Mouse (Mus musculus) gonadal fat pad, adult 2 months (tissue): ENCODE measurements around the gene Klhl30. TPM values are rescaled to one million over a fixed set of nuclear protein-coding genes. Genes with fewer than 3 reads are reported as not detected.

Experiments used
- DNase-seq: peaks from one replicate; pipeline ENCODE4 v3.0.0-alpha.2; 2012; ENCODE audit warnings: low read depth
- polyA plus RNA-seq: library from polyadenylated mRNA; depleted of rRNA; stranded (reverse); fragments of >200 nt; gene quantifications from 2 replicates; pipeline ENCODE4 v1.2.3, GENCODE M21; 2012

The Klhl30 gene
- polyA plus RNA-seq, 1 experiment, result 0.47 TPM

DNA sequence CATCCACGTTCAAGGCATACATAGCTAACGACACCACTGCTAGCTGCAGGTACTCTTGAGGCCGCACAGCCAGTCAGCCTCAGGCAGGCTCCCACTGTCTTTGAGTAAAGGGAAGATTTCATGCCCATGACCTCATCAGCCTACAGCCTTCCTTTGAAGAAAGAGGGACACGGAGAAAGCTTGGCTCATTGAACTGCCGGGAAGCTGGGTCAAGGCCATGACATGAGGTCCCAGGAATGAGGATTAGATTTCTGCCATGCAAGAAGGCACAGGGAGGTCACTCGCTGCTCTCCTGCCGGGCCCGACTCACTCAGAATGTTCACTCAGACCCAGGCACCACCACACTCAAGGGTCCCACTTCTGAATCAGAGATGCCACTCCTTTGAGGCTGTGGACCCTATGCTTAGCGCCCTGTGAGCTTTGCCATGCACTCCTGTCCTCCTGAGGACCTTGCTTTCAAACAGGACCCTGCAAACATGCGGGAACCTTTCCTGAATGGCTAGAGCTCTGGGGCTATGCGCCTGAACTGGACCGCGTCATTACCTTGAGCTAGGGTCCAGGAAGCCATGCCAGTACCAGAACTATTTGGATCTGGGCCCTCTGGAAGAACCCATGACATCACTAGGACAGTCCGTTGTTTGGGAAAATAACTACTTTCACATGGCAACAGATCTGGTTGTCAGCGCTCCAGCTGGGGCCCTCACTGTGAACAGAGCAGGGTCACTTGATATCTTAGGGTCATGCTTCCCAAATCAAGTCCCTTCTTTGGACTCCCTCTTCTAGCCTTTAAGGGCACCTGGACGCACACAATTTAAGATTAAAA, 14.2 kb downstream of the Klhl30 start:
- DNase-seq, result no peak

DNA sequence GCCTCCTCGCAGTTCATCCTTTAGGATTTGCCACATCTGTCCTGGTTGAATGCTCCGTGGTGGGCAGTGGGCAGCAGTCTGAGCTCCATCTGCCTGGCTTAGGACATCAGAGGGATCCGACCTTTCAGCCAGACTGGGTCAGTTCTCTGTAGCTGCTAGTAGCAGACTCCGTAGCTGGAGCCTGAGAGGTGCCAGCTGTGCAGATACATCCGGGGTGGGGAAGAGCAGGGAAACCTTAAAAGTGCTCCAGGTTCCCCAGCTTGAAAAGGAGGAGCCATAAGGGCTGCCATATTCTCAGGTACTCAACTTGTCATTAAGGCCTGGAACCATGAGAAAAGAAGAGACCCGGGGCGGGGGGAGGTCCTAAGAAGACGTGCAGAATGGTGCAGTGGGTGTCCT, 15.0 kb downstream of the Klhl30 start:
- no peak for DNase-seq

DNA sequence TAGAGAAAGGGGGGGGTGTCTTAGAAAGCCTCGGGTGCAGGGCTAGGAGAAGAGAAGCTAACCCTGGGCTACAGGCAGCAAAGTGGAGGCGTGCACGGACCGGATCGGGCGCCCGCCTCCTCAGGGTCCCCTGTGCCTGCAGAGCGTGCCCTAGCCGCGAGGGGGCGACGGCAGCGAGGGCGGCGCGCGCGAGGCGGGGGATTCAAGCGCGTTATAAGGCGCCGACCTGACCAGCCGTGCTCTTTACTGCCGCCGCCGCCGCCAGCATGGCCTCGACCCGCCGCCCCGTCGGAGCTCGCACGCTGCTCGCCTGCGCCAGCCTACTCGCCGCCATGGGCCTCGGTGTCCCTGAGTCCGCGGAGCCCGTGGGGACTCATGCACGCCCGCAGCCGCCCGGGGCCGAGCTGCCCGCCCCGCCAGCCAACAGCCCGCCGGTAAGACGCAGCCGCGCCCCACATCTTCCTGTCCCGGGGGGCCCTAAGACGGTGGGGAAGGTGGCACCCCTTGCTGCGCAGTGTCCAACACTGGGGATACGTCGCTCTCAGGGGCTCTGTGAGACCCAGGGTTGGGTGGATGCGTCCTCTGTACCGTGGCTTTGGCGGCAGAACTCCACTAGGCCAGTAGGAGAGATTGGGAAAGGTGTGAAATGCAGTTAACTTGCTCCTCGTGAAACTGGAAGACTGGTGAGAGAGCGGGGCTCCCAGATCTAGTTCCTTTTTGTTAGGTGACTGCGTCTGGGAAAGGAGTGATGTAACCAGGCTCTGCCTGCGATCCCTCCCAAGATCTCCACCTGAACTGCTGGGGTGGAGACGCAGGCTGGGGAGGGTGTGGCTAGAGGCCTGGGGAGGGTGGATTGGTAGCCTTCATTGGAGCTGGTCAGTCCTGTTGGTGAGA, 15.6 kb downstream of the Klhl30 start, which contains the start of gene Erfe:
Erfe (plus strand) TSS at position 216 of the 894 bp plus-strand sequence.
- DNase-seq, result peak; percentile 13

DNA sequence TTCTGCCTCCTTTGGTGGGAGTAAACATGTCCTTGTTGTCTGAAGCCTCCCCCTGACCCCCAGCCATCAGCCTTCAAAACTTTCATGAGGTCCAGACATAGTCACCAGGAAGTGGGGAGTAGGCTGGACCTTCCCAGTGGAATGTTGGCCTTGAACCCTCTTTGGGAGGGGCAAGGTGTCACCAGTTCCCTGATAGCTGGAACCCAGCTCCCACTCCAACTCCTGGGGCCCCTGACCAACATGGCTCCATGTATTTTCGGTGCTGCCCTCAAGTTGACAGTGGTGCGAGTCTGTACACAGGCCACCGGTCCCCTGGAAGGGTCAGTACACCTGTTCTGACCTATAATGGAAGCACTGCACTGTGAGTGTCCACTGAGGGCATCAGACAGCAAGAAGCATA, 16.5 kb downstream of the Klhl30 start:
- no peak for DNase-seq

DNA sequence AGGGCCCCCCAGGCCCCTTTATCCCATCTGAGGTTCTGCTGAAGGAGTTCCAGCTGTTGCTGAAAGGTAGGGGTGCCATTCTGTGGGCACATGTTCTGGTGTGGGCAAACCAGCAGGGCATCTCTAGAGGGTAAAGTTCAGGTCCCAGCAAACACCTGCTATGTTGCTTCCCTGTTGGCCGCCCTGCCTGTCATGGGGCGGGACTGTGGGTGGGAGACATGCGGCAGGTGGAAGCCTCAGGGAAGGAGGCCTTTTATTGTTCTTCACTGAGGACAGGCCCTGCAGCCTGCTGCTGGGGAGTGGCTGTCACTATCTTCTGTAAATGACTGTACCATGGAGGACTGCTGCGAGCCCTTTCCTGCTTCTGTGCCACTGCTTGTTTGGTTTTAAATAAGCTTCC, 18.6 kb downstream of the Klhl30 start:
- DNase-seq, result no peak

DNA sequence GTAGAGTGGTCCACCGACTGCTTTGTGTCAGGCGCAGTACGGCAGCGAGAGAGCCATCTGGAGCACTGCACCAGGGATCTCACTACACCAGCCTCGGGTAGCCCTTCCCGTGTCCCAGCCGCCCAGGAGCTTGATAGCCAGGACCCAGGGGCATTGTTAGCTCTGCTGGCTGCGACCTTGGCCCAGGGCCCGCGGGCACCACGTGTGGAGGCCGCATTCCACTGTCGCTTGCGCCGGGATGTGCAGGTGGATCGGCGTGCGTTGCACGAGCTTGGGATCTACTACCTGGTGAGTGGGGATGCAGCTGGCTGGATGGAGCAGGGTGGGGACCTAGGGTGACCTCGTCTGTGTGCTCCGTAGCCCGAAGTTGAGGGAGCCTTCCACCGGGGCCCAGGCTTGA, 19.2 kb downstream of the Klhl30 start:
- DNase-seq, result no peak

DNA sequence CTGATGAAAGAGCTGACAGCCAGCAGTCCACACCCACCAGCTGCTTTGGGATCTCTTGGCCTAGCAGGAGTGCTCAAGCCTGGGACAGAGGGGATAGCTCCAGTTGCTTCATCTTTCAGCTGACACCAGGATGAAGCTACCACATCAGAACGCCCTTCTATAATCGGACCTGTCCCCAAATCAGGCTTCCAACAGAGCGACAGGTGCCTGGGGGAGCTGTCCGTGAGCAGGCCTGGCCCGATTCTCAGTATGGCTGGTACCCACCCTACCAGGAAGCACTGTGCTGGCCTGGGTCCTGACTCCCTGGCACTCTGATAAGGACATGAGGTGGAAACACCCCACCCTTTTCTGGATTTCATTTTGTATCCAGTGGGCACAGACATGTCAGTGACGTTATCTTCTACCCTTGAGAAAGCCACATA, 22.6 kb downstream of the Klhl30 start:
- no peak for DNase-seq

DNA sequence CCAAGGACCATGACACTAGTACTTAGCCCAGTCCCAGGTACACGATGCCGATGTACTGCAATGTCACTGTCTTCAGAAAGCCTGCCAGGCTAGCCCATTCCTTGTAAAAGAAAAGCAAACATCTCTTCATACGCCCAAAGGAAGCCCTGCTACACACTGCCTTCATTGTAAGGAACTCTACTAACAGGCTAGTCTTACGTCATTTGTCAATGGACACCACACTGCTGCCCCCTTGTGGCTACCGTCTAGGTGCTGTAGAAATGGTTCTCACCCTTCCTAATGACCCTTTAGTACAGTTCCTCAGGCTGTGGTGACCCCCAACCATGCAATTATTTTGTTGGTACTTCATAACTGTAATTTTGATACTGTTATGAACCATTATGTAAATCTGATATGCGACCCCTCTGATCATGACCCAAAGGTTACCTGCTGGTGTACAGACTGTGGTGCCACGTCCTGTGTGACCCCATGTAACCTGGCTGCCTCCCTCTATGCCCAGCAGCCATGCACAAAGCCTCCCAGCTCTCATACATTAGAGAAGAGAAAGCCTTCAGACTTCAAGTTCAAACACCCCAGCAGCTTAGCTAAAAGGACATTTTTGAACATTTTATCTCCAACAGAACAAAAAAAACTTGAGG, 29.8 kb downstream of the Klhl30 start:
- no peak for DNase-seq

DNA sequence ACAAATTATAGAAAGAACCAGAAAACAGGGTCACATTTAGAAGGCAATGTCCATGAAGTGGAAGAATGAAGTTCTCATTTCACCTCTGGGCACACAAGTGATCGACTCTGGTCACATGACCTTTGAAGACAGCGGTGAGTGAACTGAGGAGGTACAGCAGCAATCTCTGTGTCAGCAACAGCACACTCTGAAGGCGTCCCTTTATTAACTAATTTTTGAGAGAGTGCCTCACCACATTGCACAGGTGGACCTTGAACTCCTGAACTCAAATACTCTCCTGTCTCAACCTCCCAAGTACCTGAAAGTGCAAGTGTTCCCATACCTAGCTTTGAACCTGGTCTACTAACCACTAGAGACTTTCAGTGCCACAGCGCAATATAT, 30.3 kb downstream of the Klhl30 start:
- no peak for DNase-seq

DNA sequence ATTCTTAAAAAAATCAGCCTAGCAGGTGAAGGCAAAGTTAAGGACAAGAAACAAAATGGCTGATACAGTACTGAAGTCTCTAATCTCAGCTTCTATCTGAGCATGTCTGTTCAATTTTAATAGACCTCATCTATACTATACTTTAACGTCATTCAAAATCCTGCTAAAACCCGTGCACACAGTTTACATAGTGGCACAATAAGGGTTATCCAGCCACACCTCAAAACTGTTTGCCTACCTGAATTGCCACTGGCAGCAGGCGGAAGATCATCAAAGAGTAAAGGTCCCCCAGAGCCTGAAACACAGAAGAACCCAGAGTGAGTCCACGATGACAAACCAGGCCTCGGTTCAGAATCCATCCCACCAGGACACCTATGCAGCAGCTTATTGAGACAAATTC, 39.6 kb downstream of the Klhl30 start:
- DNase-seq, result no peak

DNA sequence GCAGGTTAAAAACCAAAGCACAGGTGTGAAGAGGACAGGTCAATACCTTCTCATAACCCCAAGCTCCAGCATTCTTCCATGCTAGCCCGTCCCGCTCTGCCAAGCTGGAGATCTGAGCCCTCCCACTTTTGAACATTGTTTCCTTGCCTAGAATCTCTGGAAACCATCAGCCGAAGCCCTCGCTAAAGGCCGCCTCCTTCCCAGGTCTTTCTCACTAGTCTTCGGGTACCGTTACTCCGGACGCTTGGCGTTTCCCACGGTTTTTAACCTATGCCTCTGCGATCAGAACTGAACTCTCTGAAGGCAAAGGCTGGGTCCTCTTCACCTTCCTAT, 47.1 kb downstream of the Klhl30 start:
- no peak for DNase-seq

DNA sequence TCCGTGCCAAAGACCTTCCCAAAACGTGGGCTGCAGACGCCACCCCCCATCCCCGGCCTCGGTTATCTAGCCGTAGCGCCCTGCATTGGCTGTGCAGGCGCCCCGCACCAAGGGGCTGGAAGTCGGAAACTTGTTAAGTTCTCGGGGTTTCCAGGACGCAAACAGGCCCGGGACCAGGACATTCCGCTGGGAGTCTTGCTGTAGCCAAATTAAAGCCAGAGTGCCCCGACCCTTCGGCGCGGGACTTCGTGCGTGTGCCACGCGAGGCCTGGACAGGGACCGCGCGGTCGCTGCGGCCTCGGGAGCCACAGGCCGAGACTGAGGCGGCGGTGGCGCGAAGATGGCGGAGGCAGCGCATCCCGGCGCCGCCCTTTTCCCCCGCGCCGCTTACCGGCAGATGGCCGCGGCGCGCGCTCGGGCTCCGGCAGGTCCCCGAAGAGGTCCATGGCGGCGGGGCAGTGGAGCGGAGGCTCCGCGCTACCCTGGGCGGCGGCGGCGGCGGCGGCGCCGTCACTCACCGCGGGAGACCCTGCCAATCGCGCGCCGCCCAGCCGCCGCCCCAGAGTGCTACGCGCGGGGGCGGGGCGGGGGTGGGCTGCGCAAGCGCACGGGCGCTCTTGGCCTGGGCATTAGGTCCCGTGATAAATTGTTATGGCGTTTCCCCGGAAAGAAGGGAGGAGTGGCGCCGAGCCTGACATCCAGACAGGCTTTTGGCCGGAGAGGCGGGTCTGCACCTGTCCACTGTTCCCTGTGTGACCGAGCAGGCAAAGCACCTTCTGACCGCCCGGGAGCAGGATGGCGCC, 47.6 kb downstream of the Klhl30 start, which contains the start of gene Ilkap:
Ilkap (minus strand) TSS at position 556 of the 803 bp plus-strand sequence.
- DNase-seq, result no peak

DNA sequence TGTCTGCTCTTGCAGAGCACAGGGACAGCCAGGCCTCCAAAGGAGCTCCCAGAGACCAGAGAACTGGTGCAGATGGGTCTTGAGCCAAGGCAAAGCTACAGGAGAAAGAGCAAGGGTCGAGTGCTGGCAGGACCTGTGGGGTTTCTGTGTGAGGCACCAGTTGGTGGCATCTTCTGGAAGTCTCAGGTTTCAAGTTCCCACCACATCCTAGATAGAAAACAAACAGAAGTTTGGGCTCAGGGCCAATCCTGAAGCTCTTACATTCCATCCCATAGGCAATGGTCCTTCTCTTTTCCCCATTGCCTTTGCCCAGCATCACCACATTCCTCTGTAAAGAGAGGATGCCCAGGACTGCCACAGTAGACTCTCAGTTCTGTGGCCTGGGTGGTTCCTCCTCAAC, 54.2 kb downstream of the Klhl30 start:
- DNase-seq, result no peak

DNA sequence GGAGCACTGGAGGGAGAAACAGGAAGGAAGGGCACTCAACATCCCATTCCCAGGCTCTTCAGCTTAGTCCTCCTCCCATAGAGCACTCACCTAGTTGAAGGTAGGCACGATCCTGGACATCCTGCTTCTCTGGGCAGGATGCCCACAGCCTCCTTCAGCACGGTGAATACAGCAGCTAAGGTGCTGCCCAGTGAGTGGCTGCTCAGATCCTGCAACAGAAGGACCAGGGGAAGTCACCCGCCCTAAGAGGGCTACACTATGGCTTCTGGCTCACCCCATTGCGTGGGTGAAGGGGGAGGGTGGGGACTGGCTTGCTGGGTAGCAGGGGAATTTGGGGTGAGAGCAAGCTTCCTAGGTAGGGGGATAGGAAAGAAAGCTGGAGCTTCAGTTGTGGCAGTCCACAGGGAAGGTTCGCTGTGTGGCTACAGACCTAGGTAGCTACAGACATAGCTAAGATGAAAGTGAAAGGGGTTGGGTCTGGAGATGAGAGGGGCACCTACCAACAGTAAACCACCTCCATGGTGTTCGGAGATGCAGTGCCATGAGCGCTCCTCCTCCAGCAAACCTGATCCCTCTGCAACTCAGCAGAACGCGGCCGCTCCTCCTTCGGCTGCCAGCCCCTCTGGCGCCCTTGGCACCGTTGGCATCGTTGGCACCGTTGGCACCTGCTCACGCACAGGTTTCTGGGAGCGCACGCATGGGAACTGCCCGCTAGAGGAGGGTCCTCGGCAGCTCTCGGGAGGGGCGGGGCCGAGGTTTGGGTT, 54.8 kb downstream of the Klhl30 start:
- DNase-seq, result no peak

DNA sequence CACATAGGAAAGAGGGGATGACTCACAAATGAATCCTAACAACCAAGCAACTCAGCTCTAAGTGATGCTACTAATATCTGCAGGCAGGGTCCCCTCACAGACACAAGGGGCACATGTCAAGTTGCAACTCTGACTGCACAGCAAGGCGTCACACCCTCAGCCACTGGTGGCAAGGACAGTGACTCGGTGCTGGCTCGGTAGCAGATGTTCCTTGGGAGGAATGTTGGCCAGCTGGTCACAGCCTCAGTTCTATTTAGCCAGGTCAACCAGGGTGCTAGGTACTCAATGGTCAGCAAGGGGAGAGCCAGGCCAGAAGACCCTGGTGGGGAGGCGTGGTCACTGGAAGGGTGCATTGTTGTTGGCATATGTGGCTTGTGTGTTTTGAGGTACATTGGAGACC, 57.0 kb downstream of the Klhl30 start:
- no peak for DNase-seq

DNA sequence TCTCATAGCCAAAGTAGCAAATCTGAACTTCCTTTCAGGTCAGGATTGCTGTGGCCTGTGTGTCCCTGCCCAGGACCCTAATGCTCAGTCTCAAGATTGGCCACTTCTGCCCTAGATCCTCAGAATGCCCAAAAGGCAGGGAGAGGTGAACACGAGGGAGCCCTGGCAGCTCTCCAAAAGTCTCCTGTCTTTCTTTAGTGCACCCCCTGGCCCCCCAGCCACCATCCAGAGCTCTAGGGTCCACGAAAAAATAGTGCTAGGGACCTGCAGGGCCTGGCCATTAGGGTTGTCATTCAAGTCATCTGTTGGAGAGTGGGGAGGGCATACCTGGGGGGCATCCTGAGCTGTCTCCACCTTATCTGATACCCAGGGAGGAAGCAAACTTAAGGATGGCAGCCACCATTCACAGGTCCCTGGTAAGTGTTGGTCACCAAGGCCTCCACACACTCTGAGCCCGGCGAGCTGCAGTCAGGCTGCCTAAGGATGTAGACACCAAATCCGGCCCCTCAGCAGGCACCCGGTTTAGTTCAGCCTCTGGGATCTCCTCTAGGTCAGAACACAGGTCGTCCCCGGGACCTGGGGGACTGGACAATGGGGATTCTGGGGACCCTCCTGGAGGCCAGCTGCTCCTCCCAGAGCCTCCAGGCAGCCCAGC, 60.9 kb downstream of the Klhl30 start:
- no peak for DNase-seq
